In genomic region chr8:71296188-71296621, GRCm38 (mm10) we compare ENCODE assay signal across 12 mouse cellular contexts. TPM values are rescaled to one million over a fixed set of nuclear protein-coding genes. Genes with fewer than 3 reads are reported as not detected.
A peak's percentile ranks its signal among the peaks of the same experiment; 100 is the strongest.
DNase-seq lines count a peak whose midpoint lies in the region; ATAC-seq and TF ChIP-seq lines count a peak whose summit lies in the region.
"Had no signal": no experiment of that assay in that cellular context is flagged by ENCODE, and none has a peak within 500 bp of the region (broad histone marks: within the 10 kb centered on the region; RNA-seq: fewer than 3 reads in every experiment).

No protein-coding gene starts in this region.

- peaks cover 37% of the 10 kb centered on the region for H3K4me1 ChIP-seq in G1E (ENCODE audit: insufficient read depth, low read depth, low read length)
- peaks cover 28% of the 10 kb centered on the region for H3K4me1 ChIP-seq in liver, embryonic 15.5 days (replicated peaks)
- H3K4me1 ChIP-seq in forebrain, embryonic 10.5 days = no peaks in the 10 kb centered on the region
- no peaks in the 10 kb centered on the region for H3K4me1 ChIP-seq in hindbrain, postnatal 0 days (ENCODE audit: insufficient read depth, low read length)

- no peaks in the 10 kb centered on the region for H3K27me3 ChIP-seq in G1E (ENCODE audit: insufficient read depth, low read length)
- no peaks in the 10 kb centered on the region for H3K27me3 ChIP-seq in liver, embryonic 15.5 days
- no peaks in the 10 kb centered on the region for H3K27me3 ChIP-seq in forebrain, embryonic 10.5 days (ENCODE audit: poor library complexity, severe bottlenecking)
- no peaks in the 10 kb centered on the region for H3K27me3 ChIP-seq in hindbrain, postnatal 0 days (ENCODE audit: insufficient read depth, low read length)

- no peaks in the 10 kb centered on the region for H3K9me3 ChIP-seq in G1E (replicated peaks)
- H3K9me3 ChIP-seq in liver, embryonic 15.5 days (replicated peaks) = no peaks in the 10 kb centered on the region
- no peaks in the 10 kb centered on the region for H3K9me3 ChIP-seq in forebrain, embryonic 10.5 days
- H3K9me3 ChIP-seq in hindbrain, postnatal 0 days (ENCODE audit: low read length) = no peaks in the 10 kb centered on the region

- H3K4me2 ChIP-seq in liver, embryonic 15.5 days = no peak overlapping the region
- H3K4me2 ChIP-seq in hindbrain, postnatal 0 days (ENCODE audit: low read depth, low read length) = no peak overlapping the region
- H3K4me2 ChIP-seq: hindbrain, embryonic 14.5 days; midbrain, embryonic 11.5 days had no signal

- TF ChIP-seq CTCF in G1E (IDR thresholded peaks at IDR 0.05; ENCODE audit: low read depth, low read length) = no peak
- TF ChIP-seq CTCF in hindbrain, postnatal 0 days (IDR thresholded peaks at IDR 0.05; ENCODE audit: low read depth) = no peak

- peak overlapping the region; percentile 51; the same call in 1 of the 2 replicates for H3K27ac ChIP-seq in liver, embryonic 15.5 days (replicated peaks)
- no peak overlapping the region for H3K27ac ChIP-seq in forebrain, embryonic 10.5 days
- H3K27ac ChIP-seq in hindbrain, postnatal 0 days = no peak overlapping the region
- H3K27ac ChIP-seq: hindbrain, embryonic 14.5 days had no signal

- ATAC-seq in G1E (ENCODE audit: extremely low read depth, insufficient number of reproducible peaks, low FRiP score, poor library complexity, severe bottlenecking) = peak; percentile 67
- ATAC-seq in liver, embryonic 15.5 days (ENCODE audit: insufficient read depth) = peak; percentile 44; the same call in 1 of the 2 replicates
- ATAC-seq in hindbrain, postnatal 0 days = no peak

- peaks cover 85% of the 10 kb centered on the region for H3K36me3 ChIP-seq in G1E (replicated peaks)
- peaks cover 18% of the 10 kb centered on the region for H3K36me3 ChIP-seq in liver, embryonic 15.5 days (replicated peaks)
- H3K36me3 ChIP-seq in forebrain, embryonic 10.5 days (replicated peaks) = peaks cover 77% of the 10 kb centered on the region
- H3K36me3 ChIP-seq in hindbrain, postnatal 0 days (ENCODE audit: insufficient read depth, low read length) = peaks cover 13% of the 10 kb centered on the region

- 48% methylated on average over 2 of the region's 2 CpGs for WGBS in liver, embryonic 15.5 days (ENCODE audit: insufficient replicate concordance)
- 98% methylated on average over 2 of the region's 2 CpGs for WGBS in forebrain, embryonic 10.5 days
- 87% methylated on average over 2 of the region's 2 CpGs for WGBS in hindbrain, postnatal 0 days

- H3K9ac ChIP-seq in liver, embryonic 15.5 days = no peak overlapping the region
- H3K9ac ChIP-seq in hindbrain, postnatal 0 days (replicated peaks; ENCODE audit: low read length) = no peak overlapping the region
- H3K9ac ChIP-seq: hindbrain, embryonic 14.5 days had no signal

- no peak overlapping the region for H3K4me3 ChIP-seq in G1E (ENCODE audit: low read depth, low read length)
- no peak overlapping the region for H3K4me3 ChIP-seq in liver, embryonic 15.5 days (replicated peaks)
- no peak overlapping the region for H3K4me3 ChIP-seq in forebrain, embryonic 10.5 days
- no peak overlapping the region for H3K4me3 ChIP-seq in hindbrain, postnatal 0 days (ENCODE audit: low read length)

- peak; percentile 17 for DNase-seq in kidney, adult 9 months
- DNase-seq in kidney, postnatal 14 days = no peak
- peak; percentile 23 for DNase-seq in G1E (ENCODE audit: low spot score)
- DNase-seq in spleen, adult 18-20 months = peak; percentile 29 to 46
- no peak for DNase-seq in frontal cortex, adult 2 months (ENCODE audit: extremely low spot score in 1 of 2, low spot score in 1 of 2)
- no peak for DNase-seq in forebrain, embryonic 10.5 days (ENCODE audit: extremely low spot score, low spot score)
- DNase-seq in hindbrain, postnatal 0 days (ENCODE audit: low spot score) = no peak
- DNase-seq: gastrocnemius, postnatal 14 days; left cerebral cortex, postnatal 4 days had no signal

RNA-seq across cellular contexts. Expression of gene Haus8, which starts 23.5 kb away (rescaled TPM):
- total RNA-seq in G1E (2014; fragmentation: Nextera tagmentation) (17.8 and 18.3 TPM in 2 replicates), G1E (2017) (50.2 and 51.1 TPM in 2 replicates)
- 18.1 and 25.5 TPM in 2 replicates for polyA plus RNA-seq in G1E (2012)
- 44.8 and 47.5 TPM in 2 replicates for polyA plus RNA-seq in liver, embryonic 15.5 days (2015; fragmentation: Nextera tagmentation; extraction: Ambion mirVana)
- polyA plus RNA-seq in frontal cortex, adult 2 months (2012; rRNA removed) = 12.3 and 12.5 TPM in 2 replicates
- 61.3 and 65.8 TPM in 2 replicates for polyA plus RNA-seq in forebrain, embryonic 10.5 days (2016; fragmentation: Nextera tagmentation; extraction: Ambion mirVana)
- total RNA-seq in hindbrain, postnatal 0 days (2014; rRNA removed) = 24.0 and 48.3 TPM in 2 replicates
- polyA plus RNA-seq in hindbrain, postnatal 0 days (2015; fragmentation: Nextera tagmentation; extraction: Ambion mirVana) = 45.1 TPM in 2 replicates

RNA-seq across cellular contexts. Expression of gene Myo9b, which starts 23.7 kb away (rescaled TPM):
- total RNA-seq in G1E (2014; fragmentation: Nextera tagmentation) = 40.0 and 44.7 TPM in 2 replicates
- total RNA-seq in G1E (2017) = 43.9 and 46.2 TPM in 2 replicates
- 58.6 TPM in 2 replicates for polyA plus RNA-seq in G1E (2012)
- polyA plus RNA-seq in liver, embryonic 15.5 days (2015; fragmentation: Nextera tagmentation; extraction: Ambion mirVana) = 7.3 and 8.6 TPM in 2 replicates
- polyA plus RNA-seq in frontal cortex, adult 2 months (2012; rRNA removed) = 38.0 and 38.1 TPM in 2 replicates
- 26.0 and 28.0 TPM in 2 replicates for polyA plus RNA-seq in forebrain, embryonic 10.5 days (2016; fragmentation: Nextera tagmentation; extraction: Ambion mirVana)
- total RNA-seq in hindbrain, postnatal 0 days (2014; rRNA removed) = 34.8 and 38.4 TPM in 2 replicates
- polyA plus RNA-seq in hindbrain, postnatal 0 days (2015; fragmentation: Nextera tagmentation; extraction: Ambion mirVana) = 7.8 and 8.6 TPM in 2 replicates

Comparison
In these comparisons a context has a peak if more than half of its experiments do, and no peak if none do; other contexts are left out.
1. DNase-seq: peak in kidney, adult 9 months (single experiment), G1E (single experiment) and spleen, adult 18-20 months (2 of 2); none in kidney, postnatal 14 days (single experiment), frontal cortex, adult 2 months (0 of 2), forebrain, embryonic 10.5 days (single experiment) and hindbrain, postnatal 0 days (single experiment).